Comparison of ENCODE assay signal across 8 mouse cellular contexts in the genomic region with DNA sequence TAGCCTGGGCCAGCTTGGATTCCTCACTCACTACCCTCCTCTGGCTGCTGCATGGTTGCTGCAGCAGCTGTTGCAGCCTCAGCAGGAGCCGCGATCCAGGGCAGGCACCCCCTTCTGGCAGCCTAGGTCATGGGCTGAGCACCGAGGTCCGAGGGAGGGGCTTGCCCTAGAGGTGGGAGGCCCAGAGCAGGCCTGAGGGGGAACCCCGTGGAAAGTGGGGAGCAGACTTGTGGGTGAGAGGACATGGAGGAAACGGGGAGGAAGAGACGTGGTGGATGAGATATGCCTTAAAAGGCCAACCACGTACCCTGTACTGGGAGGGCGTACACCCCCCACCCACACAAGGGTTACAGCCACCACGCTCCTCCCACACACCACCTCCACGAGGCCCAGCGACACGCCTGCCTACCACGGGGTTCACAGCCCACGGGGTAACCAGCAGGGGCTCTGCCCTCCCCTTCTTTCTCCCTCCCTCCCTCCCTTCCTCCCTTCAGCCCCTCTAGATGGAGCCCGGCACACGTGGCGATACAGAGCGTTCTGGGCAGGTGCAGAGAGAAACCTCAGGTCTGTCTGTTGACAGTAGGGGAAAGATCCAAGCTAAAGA.
A peak's percentile ranks its signal among the peaks of the same experiment; 100 is the strongest.
DNase-seq lines count a peak whose midpoint lies in the region; ATAC-seq and TF ChIP-seq lines count a peak whose summit lies in the region.

No protein-coding gene starts in this region.

- H3K36me3 ChIP-seq in E14TG2a.4 (ENCODE audit: insufficient read depth, low read length) = 0 out of 2 replicates have a peak, but pooled peaks cover 4% of the 10 kb centered on the region
- H3K36me3 ChIP-seq in forebrain, embryonic 12.5 days (replicated peaks) = peaks cover 19% of the 10 kb centered on the region
- H3K36me3 ChIP-seq in midbrain, embryonic 15.5 days (replicated peaks) = no peaks in the 10 kb centered on the region

- no peak for TF ChIP-seq CTCF in E14TG2a.4 (conservative IDR thresholded peaks at IDR 0.05; ENCODE audit: low read length)

- 0 out of 2 replicates have a peak overlapping the region, but pooled peaks have one; percentile 13 for H3K9ac ChIP-seq in forebrain, embryonic 12.5 days
- no peak overlapping the region for H3K9ac ChIP-seq in midbrain, embryonic 15.5 days

- no peaks in the 10 kb centered on the region for H3K9me3 ChIP-seq in E14TG2a.4 (ENCODE audit: low read length)
- no peaks in the 10 kb centered on the region for H3K9me3 ChIP-seq in forebrain, embryonic 12.5 days
- H3K9me3 ChIP-seq in midbrain, embryonic 15.5 days = no peaks in the 10 kb centered on the region

- peaks cover 80% of the 10 kb centered on the region for H3K4me1 ChIP-seq in E14TG2a.4 (replicated peaks; ENCODE audit: low read depth, low read length)
- peaks cover 14% of the 10 kb centered on the region for H3K4me1 ChIP-seq in forebrain, embryonic 12.5 days
- peaks cover 13% of the 10 kb centered on the region for H3K4me1 ChIP-seq in midbrain, embryonic 15.5 days

- DNase-seq in B cell, adult 2 months = peak; percentile 75 to 76
- peak; percentile 56 to 71 for DNase-seq in kidney, postnatal 4 days
- peak; percentile 82 to 85 for DNase-seq in thymus, postnatal 10 days (ENCODE audit: low spot score in 2 of 2)
- no peak for DNase-seq in adrenal gland, postnatal 10 days
- DNase-seq in adrenal gland, adult 8-10 months = no peak

- H3K4me3 ChIP-seq in E14TG2a.4 (replicated peaks; ENCODE audit: low read length) = peak overlapping the region; percentile 72
- no peak overlapping the region for H3K4me3 ChIP-seq in forebrain, embryonic 12.5 days (replicated peaks)
- H3K4me3 ChIP-seq in midbrain, embryonic 15.5 days = no peak overlapping the region

- H3K27ac ChIP-seq in forebrain, embryonic 12.5 days = peak overlapping the region; percentile 31; the same call in 1 of the 2 replicates
- H3K27ac ChIP-seq in midbrain, embryonic 15.5 days = peak overlapping the region; percentile 65

- no peaks in the 10 kb centered on the region for H3K27me3 ChIP-seq in E14TG2a.4 (ENCODE audit: insufficient read depth, low read length)
- H3K27me3 ChIP-seq in forebrain, embryonic 12.5 days = no peaks in the 10 kb centered on the region
- no peaks in the 10 kb centered on the region for H3K27me3 ChIP-seq in midbrain, embryonic 15.5 days (replicated peaks)

- peak; percentile 65 for ATAC-seq in forebrain, embryonic 12.5 days (ENCODE audit: low FRiP score)
- ATAC-seq in midbrain, embryonic 15.5 days (replicated peaks) = peak; percentile 69

- H3K4me2 ChIP-seq in forebrain, embryonic 12.5 days = peak overlapping the region; percentile 41
- H3K4me2 ChIP-seq in midbrain, embryonic 15.5 days = peak overlapping the region; percentile 20; the same call in 1 of the 2 replicates

- WGBS in forebrain, embryonic 12.5 days = 10% methylated on average over 19 of the region's 19 CpGs
- 9% methylated on average over 19 of the region's 19 CpGs for WGBS in midbrain, embryonic 15.5 days

Comparison
In these comparisons a context has a peak if more than half of its experiments do, and no peak if none do; other contexts are left out.
1. DNase-seq: peak in B cell, adult 2 months (2 of 2), kidney, postnatal 4 days (2 of 2) and thymus, postnatal 10 days (2 of 2); none in adrenal gland, postnatal 10 days (single experiment) and adrenal gland, adult 8-10 months (single experiment).